ENCODE assay signal across 29 mouse cellular contexts in the genomic region with DNA sequence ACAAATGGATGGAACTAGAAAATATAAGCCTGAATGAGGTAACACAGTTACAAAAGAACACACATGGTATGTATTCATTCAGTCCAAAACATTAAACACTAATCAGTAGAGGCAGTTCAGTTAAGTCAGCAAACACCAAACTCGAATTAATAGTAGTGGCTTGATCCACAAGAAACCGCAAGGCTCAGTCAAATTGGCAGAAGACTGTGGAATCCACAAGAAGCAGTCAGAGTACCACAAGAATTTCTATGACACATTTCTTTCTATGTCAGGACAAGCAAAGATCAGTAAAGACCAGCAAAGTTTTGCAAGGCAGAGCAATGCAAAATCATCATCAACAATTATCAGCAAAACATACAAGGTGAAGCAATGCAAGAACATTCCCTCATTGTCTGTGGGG.
"Had no signal": no experiment of that assay in that cellular context is flagged by ENCODE, and none has a peak within 500 bp of the region (broad histone marks: within the 10 kb centered on the region; RNA-seq: fewer than 3 reads in every experiment).

No protein-coding gene starts in this region.

- H3K36me3 ChIP-seq: heart, embryonic 10.5 days; heart, embryonic 12.5 days; hindbrain, embryonic 10.5 days; hindbrain, embryonic 12.5 days; intestine, embryonic 15.5 days; kidney, embryonic 15.5 days; limb, embryonic 10.5 days; limb, embryonic 12.5 days; liver, embryonic 13.5 days; liver, embryonic 15.5 days had no signal

- H3K4me3 ChIP-seq: gastrocnemius, adult 2 months; heart, embryonic 10.5 days; heart, embryonic 12.5 days; hindbrain, embryonic 10.5 days; hindbrain, embryonic 12.5 days; intestine, embryonic 15.5 days; kidney, embryonic 15.5 days; limb, embryonic 10.5 days; limb, embryonic 12.5 days; liver, embryonic 13.5 days; liver, embryonic 15.5 days had no signal

- DNase-seq: gastrocnemius, adult 2 months; gastrocnemius, postnatal 10 days; gastrocnemius, postnatal 25 days; heart, adult 18-20 months; heart, postnatal 10 days; heart, postnatal 4 days; kidney, adult 2 months; kidney, adult 9 months; kidney, postnatal 14 days; kidney, postnatal 36 days; layer of hippocampus, adult 9-11 months; layer of hippocampus, postnatal 36 days; liver; liver, embryonic 13.5 days had no signal

- ATAC-seq: hindbrain, embryonic 16.5 days; inflammation-experienced regulatory T-cells, adult 6 months; intestine, embryonic 15.5 days; intestine, postnatal 0 days had no signal

- H3K9me3 ChIP-seq: heart, embryonic 10.5 days; heart, embryonic 12.5 days; hindbrain, embryonic 10.5 days; hindbrain, embryonic 12.5 days; intestine, embryonic 15.5 days; kidney, embryonic 15.5 days; limb, embryonic 10.5 days; liver, embryonic 13.5 days; liver, embryonic 15.5 days had no signal

- H3K4me1 ChIP-seq: heart, embryonic 10.5 days; heart, embryonic 12.5 days; hindbrain, embryonic 10.5 days; hindbrain, embryonic 12.5 days; intestine, embryonic 15.5 days; kidney, embryonic 15.5 days; limb, embryonic 10.5 days; limb, embryonic 12.5 days; liver, embryonic 13.5 days; liver, embryonic 15.5 days had no signal

- H3K4me2 ChIP-seq: heart, embryonic 12.5 days; hindbrain, embryonic 12.5 days; hindbrain, embryonic 14.5 days; intestine, embryonic 15.5 days; kidney, embryonic 15.5 days; limb, embryonic 12.5 days; liver, embryonic 11.5 days; liver, embryonic 13.5 days; liver, embryonic 15.5 days had no signal

- H3K27me3 ChIP-seq: heart, embryonic 12.5 days; hindbrain, embryonic 12.5 days; intestine, embryonic 15.5 days; kidney, embryonic 15.5 days; limb, embryonic 12.5 days; liver, embryonic 13.5 days; liver, embryonic 15.5 days had no signal

- H3K9ac ChIP-seq: heart, embryonic 12.5 days; hindbrain, embryonic 12.5 days; hindbrain, embryonic 14.5 days; intestine, embryonic 15.5 days; kidney, embryonic 15.5 days; limb, embryonic 12.5 days; liver, embryonic 13.5 days; liver, embryonic 15.5 days had no signal

- H3K27ac ChIP-seq: gastrocnemius, adult 2 months; heart, embryonic 10.5 days; hindbrain, embryonic 10.5 days; hindbrain, embryonic 12.5 days; hindbrain, embryonic 14.5 days; intestine, embryonic 15.5 days; kidney, embryonic 15.5 days; kidney, postnatal 0 days; limb, embryonic 10.5 days; limb, embryonic 12.5 days; liver, embryonic 13.5 days; liver, embryonic 15.5 days had no signal
